Mouse (Mus musculus) midbrain, embryonic 15.5 days (tissue): Measurements from ENCODE around the gene Igsf6. TPM values are rescaled to one million over a fixed set of nuclear protein-coding genes. Genes with fewer than 3 reads are reported as not detected.

Source experiments
- ATAC-seq: fragments of 200-750 bp; cut with Nextera tagmentation; replicated peaks from 2 replicates; pipeline ENCODE4 v1.8.0; 2017; ENCODE audit warnings: moderate TSS enrichment
- H3K27ac ChIP-seq: fragments of 300-500 bp; sonication (generic); 2 replicates; pipeline ENCODE4 v1.5.1; 2015; ENCODE audit warnings: mild to moderate bottlenecking, inconsistent platforms
- H3K27me3 ChIP-seq: fragments of 300-500 bp; sonication (generic); replicated peaks from 2 replicates; pipeline ENCODE4 v1.6.1; 2015; ENCODE audit warnings: inconsistent platforms
- H3K36me3 ChIP-seq: fragments of 300-500 bp; sonication (generic); replicated peaks from 2 replicates; pipeline ENCODE4 v1.6.1; 2015; ENCODE audit warnings: inconsistent platforms
- H3K4me1 ChIP-seq: fragments of 300-500 bp; sonication (generic); 2 replicates; pipeline ENCODE4 v1.6.1; 2015; ENCODE audit warnings: inconsistent platforms
- H3K4me2 ChIP-seq: fragments of 300-500 bp; sonication (generic); 2 replicates; pipeline ENCODE4 v1.6.1; 2015; ENCODE audit warnings: inconsistent platforms, mild to moderate bottlenecking, moderate library complexity
- H3K4me3 ChIP-seq: fragments of 300-500 bp; sonication (generic); 2 replicates; pipeline ENCODE4 v1.5.1; 2015; ENCODE audit warnings: mild to moderate bottlenecking, inconsistent platforms
- H3K9ac ChIP-seq: fragments of 300-500 bp; sonication (generic); 2 replicates; pipeline ENCODE4 v1.6.1; 2015; ENCODE audit warnings: mild to moderate bottlenecking, inconsistent platforms
- H3K9me3 ChIP-seq: fragments of 300-500 bp; sonication (generic); 2 replicates; pipeline ENCODE4 v1.6.1; 2016; ENCODE audit warnings: inconsistent platforms
- WGBS: fragments of 180-500 bp; shearing (Covaris S2); methylation state at CpG from one replicate; pipeline ENCODE4 v1.1.7; 2015; ENCODE audit warnings: mixed read lengths; 5-methylcytosine and 5-hydroxymethylcytosine counted together
- polyA plus RNA-seq: library from polyadenylated mRNA; unstranded; fragments of >200 nt; fragmentation: Nextera tagmentation; extraction: Ambion mirVana; gene quantifications from 2 replicates; pipeline ENCODE4 v1.2.1, GENCODE M21; 2015

The Igsf6 gene
- polyA plus RNA-seq, 1 experiment from 2014 or later = 1.1 TPM

DNA sequence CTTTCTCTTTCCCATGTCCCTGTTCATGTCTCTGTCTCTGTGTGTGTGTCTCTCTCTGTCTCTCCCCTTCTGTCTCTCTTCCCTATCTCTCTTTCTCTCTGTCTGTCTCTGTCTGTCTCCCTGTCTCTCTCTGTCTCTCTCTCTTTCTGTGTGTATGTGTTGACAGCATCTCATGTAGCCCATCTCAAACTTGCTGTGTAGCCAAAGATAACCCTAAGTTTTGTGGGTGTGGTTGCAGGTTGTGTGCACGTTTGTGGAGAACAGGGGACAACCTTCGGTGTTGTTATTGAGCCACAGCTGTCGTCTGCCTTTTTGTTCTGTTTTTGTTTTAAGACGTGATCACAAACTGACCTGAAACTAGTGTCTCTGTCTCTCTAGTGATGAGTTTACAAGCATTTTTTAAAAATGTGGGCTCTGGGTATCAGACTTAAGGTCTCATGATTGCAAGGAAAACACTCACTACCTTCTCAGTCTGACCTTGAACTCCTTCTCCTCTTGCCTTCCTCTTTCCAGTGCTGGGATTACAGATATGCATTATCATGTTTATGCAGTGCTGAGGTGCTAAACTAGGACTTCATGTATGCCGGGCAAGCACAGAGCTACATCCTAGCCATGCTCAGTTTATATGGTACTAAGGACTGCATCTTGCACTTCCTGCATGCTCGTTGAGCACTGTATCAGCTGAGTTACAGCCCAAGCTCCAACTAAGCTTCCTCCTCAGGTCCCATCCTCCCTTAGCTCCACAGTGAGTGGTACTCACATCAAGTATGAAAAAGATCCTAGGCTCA, 49.0 kb downstream of the Igsf6 start:
- WGBS = 80% methylated on average over 6 of the region's 6 CpGs
- Histone ChIP-seq H3K4me2 (no peak overlapping the region), H3K27me3 (0 out of 2 replicates have a peak, but pooled peaks cover 12% of the 10 kb centered on the region), H3K9me3 (no peaks in the 10 kb centered on the region), H3K27ac (no peak overlapping the region), H3K4me3 (no peak overlapping the region), H3K9ac (no peak overlapping the region), H3K36me3 (no peaks in the 10 kb centered on the region), H3K4me1 (no peaks in the 10 kb centered on the region)
- no peak for ATAC-seq

DNA sequence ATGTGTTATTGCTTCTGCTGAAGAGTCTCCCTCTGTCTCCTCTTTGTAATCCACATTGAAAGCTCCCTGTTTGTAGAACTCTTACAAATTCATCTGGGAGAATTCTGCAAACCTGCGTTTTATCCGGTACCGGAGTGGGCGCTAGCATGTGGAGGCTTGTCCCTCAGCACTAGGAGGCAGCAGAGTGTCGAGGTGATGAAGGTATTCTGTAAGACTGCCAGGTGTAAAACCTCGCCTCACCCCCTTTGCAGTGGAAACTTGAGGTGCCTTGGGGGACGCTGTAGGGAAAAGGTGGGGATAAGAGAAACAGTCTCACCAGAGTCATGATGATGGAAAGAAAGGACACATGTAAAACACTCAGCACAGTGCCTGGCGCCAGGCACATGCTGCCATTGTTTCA, 54.1 kb downstream of the Igsf6 start:
- 40% methylated on average over 8 of the region's 8 CpGs for WGBS
- no peak for ATAC-seq

DNA sequence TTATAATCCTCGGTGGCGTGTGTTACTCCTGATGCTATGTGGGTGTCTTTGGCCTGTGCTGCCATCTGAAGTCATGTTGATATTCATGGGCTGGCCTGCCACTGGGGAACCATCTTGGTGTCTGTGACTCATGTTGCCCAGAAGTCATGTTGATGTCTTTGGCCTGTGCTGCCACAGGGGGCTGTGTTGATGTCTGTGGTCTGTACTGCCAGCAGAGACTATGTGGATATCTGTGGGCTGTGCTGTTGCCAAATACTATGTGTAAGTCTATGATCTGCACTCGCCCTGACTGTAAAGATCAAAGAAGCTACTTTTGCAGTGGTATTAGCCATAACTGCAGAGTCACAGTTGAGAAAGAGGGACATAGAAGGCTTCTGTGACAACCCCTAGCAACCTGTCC, 55.6 kb downstream of the Igsf6 start:
- Histone ChIP-seq H3K4me3 (no peak overlapping the region), H3K27ac (no peak overlapping the region), H3K9ac (no peak overlapping the region), H3K36me3 (no peaks in the 10 kb centered on the region), H3K27me3 (no peaks in the 10 kb centered on the region), H3K4me1 (no peaks in the 10 kb centered on the region), H3K9me3 (no peaks in the 10 kb centered on the region), H3K4me2 (no peak overlapping the region)
- 91% methylated on average over 3 of the region's 3 CpGs for WGBS
- ATAC-seq = no peak

More for the DNA sequence above, 54.1 kb downstream of the Igsf6 start:
- Histone ChIP-seq H3K4me1 (no peaks in the 10 kb centered on the region), H3K27me3 (no peaks in the 10 kb centered on the region), H3K36me3 (no peaks in the 10 kb centered on the region), H3K27ac (no peak overlapping the region), H3K9ac (no peak overlapping the region), H3K4me3 (no peak overlapping the region), H3K4me2 (no peak overlapping the region), H3K9me3 (no peaks in the 10 kb centered on the region)

DNA sequence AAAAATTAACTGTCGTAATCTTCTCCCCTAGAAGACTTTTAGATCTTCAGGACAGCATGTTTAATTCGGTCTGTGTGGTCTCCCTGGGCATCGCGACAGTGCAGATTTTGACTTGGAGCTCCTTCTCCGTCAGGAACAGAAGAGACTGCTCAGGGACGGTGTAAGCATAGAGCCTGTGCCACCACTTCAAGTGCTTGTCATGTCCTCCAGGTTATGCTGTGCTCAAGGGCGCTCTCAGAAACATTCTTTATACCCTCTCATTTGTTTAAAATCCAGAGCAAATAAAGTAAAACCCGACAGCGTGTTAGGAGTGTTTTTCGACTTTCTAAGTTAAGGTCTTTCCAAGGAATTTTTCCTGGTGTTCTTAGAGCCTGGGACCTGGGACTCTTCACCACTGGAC, 59.9 kb downstream of the Igsf6 start:
- Histone ChIP-seq H3K4me1 (0 out of 2 replicates have a peak, but pooled peaks cover 9% of the 10 kb centered on the region), H3K36me3 (no peaks in the 10 kb centered on the region), H3K27ac (no peak overlapping the region), H3K27me3 (no peaks in the 10 kb centered on the region), H3K4me2 (no peak overlapping the region), H3K9ac (no peak overlapping the region), H3K4me3 (no peak overlapping the region), H3K9me3 (no peaks in the 10 kb centered on the region)
- ATAC-seq = no peak
- 91% methylated on average over 10 of the region's 10 CpGs for WGBS

Other genes with a start within 250 kb of the Igsf6 start
- gene Eef2k, start 231.7 kb downstream of the Igsf6 start, polyA plus RNA-seq = 33.6 and 40.1 TPM in 2 replicates
- 25.5 and 28.1 TPM in 2 replicates for gene Polr3e, start 156.8 kb downstream of the Igsf6 start, polyA plus RNA-seq
- 14.7 and 15.0 TPM in 2 replicates for gene Cdr2, start 92.3 kb downstream of the Igsf6 start, polyA plus RNA-seq
- gene Mfsd13b, start 92.1 kb downstream of the Igsf6 start, polyA plus RNA-seq = 0.18 and 0.49 TPM in 2 replicates
- 184 and 186 TPM in 2 replicates for gene Mettl9, start 40.1 kb downstream of the Igsf6 start, polyA plus RNA-seq
- 0.09 and 0.35 TPM in 2 replicates for gene Otoa, start 7.1 kb upstream of the Igsf6 start, polyA plus RNA-seq